8 mouse cellular contexts compared by ENCODE assay signal in genomic region chr7:30908277-30908991, GRCm38 (mm10). TPM values are rescaled to one million over a fixed set of nuclear protein-coding genes. Genes with fewer than 3 reads are reported as not detected.
DNase-seq lines count a peak whose midpoint lies in the region; ATAC-seq lines count a peak whose summit lies in the region.

No protein-coding gene starts in this region.

- no peak for ATAC-seq in cerebellum, adult (ENCODE audit: insufficient number of reproducible peaks, low FRiP score, low TSS enrichment)
- ATAC-seq in embryonic facial prominence, embryonic 14.5 days (ENCODE audit: low read depth): peak; percentile 77

- H3K4me2 ChIP-seq in embryonic facial prominence, embryonic 14.5 days (ENCODE audit: low read depth, low read length): peak overlapping the region; percentile 62

- 0 out of 2 replicates have a peak overlapping the region, but pooled peaks have one; percentile 20 for H3K9ac ChIP-seq in embryonic facial prominence, embryonic 14.5 days (ENCODE audit: low read depth, low read length)

- DNase-seq in cerebellum, postnatal 10 days: peak; percentile 28 to 43
- DNase-seq in embryonic facial prominence, embryonic 14.5 days (ENCODE audit: low spot score): peak; percentile 63
- DNase-seq in kidney, postnatal 4 days: peak; percentile 66 to 75
- DNase-seq in mesoderm, embryonic 11.5 days (ENCODE audit: low read depth, low spot score): peak; percentile 68
- no peak for DNase-seq in right cerebral cortex, postnatal 36 days (ENCODE audit: low spot score in 2 of 2)
- DNase-seq in gastrocnemius, adult 18-20 months (ENCODE audit: low spot score): no peak
- DNase-seq in left cerebral cortex, adult 11 months (ENCODE audit: low spot score): no peak

- H3K4me1 ChIP-seq in embryonic facial prominence, embryonic 14.5 days (ENCODE audit: control insufficient read depth, insufficient read depth, low read length): peaks cover 13% of the 10 kb centered on the region

- peak overlapping the region; percentile 26 for H3K4me3 ChIP-seq in embryonic facial prominence, embryonic 14.5 days (ENCODE audit: low read depth, low read length)

- H3K36me3 ChIP-seq in embryonic facial prominence, embryonic 14.5 days (ENCODE audit: control insufficient read depth, insufficient read depth, low read length): no peaks in the 10 kb centered on the region

- no peaks in the 10 kb centered on the region for H3K27me3 ChIP-seq in embryonic facial prominence, embryonic 14.5 days (replicated peaks; ENCODE audit: control insufficient read depth, insufficient read depth, low read length)

- no peaks in the 10 kb centered on the region for H3K9me3 ChIP-seq in embryonic facial prominence, embryonic 14.5 days (ENCODE audit: control insufficient read depth, low read length)

- WGBS in embryonic facial prominence, embryonic 14.5 days: under 1% methylated on average over 17 of the region's 26 CpGs

- no peak overlapping the region for H3K27ac ChIP-seq in embryonic facial prominence, embryonic 14.5 days (replicated peaks; ENCODE audit: low read depth, low read length)

RNA-seq across cellular contexts. Expression of gene Mag, which starts 6.2 kb away (rescaled TPM):
- 1.3 and 1.4 TPM in 2 replicates for polyA plus RNA-seq in embryonic facial prominence, embryonic 14.5 days (2014; fragmentation: Nextera tagmentation; extraction: Ambion mirVana)
- under 1 TPM; 0.48 to 0.76 TPM for total RNA-seq in gastrocnemius, adult 18-20 months (2021)

RNA-seq across cellular contexts. Expression of gene Hamp2, which starts 16.0 kb away (rescaled TPM):
- polyA plus RNA-seq in embryonic facial prominence, embryonic 14.5 days (2014; fragmentation: Nextera tagmentation; extraction: Ambion mirVana): 0.97 TPM in 1 of 2 replicates, not detected in the other
- total RNA-seq in gastrocnemius, adult 18-20 months (2021): not detected

RNA-seq across cellular contexts. Expression of gene Cd22, which starts 28.3 kb away (rescaled TPM):
- 0.22 TPM in 1 of 2 replicates, not detected in the other for polyA plus RNA-seq in embryonic facial prominence, embryonic 14.5 days (2014; fragmentation: Nextera tagmentation; extraction: Ambion mirVana)
- not detected for total RNA-seq in gastrocnemius, adult 18-20 months (2021)

RNA-seq across cellular contexts. Expression of gene Hamp, which starts 35.4 kb away (rescaled TPM):
- polyA plus RNA-seq in embryonic facial prominence, embryonic 14.5 days (2014; fragmentation: Nextera tagmentation; extraction: Ambion mirVana): not detected in 2 replicates
- 1 to 10 TPM in 1 of 2 experiments, not detected in 1; 2.2 TPM for total RNA-seq in gastrocnemius, adult 18-20 months (2021)

RNA-seq across cellular contexts. Expression of gene Ffar1, which starts 47.1 kb away (rescaled TPM):
- not detected in 2 replicates for polyA plus RNA-seq in embryonic facial prominence, embryonic 14.5 days (2014; fragmentation: Nextera tagmentation; extraction: Ambion mirVana)
- not detected for total RNA-seq in gastrocnemius, adult 18-20 months (2021)

Comparison
In these comparisons a context has a peak if more than half of its experiments do, and no peak if none do; other contexts are left out.
1. DNase-seq: peak in cerebellum, postnatal 10 days (2 of 2), embryonic facial prominence, embryonic 14.5 days (single experiment), kidney, postnatal 4 days (2 of 2) and mesoderm, embryonic 11.5 days (single experiment); none in right cerebral cortex, postnatal 36 days (0 of 2), gastrocnemius, adult 18-20 months (single experiment) and left cerebral cortex, adult 11 months (single experiment).